8 mouse cellular contexts compared by ENCODE assay signal in the genomic region with DNA sequence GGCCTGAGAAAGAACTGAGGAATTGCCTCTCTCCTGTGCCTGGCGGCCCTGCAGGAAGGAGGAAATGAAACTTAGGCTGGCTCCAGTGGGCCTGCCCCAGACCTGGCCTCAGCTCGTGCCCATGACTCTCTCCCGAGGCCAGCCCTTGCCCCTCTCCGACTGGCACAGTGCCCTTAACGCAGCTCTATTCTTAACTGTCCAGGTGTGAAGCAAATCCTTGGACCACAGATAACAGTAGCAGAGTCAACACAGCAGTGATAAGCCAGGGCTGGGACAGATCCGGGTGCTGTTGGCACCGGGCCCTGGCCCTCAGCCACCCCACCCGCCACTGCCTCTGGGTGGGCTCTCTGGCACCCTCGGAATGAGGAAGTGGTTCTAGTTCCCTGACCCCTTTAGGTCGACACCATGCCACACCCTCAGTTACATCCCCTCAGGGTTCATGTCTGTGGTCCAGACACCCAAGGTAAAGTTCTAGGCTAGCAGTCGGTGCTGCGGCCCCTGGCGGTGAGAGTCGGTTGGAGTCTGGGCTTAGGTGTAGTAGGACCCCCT. TPM values are rescaled to one million over a fixed set of nuclear protein-coding genes. Genes with fewer than 3 reads are reported as not detected.
DNase-seq lines count a peak whose midpoint lies in the region; ATAC-seq and TF ChIP-seq lines count a peak whose summit lies in the region.

No protein-coding gene starts in this region.

- TF ChIP-seq CTCF in lung, postnatal 0 days (IDR thresholded peaks at IDR 0.05): peak; percentile 52

- H3K9ac ChIP-seq in embryonic facial prominence, embryonic 13.5 days: peak overlapping the region; percentile 36; the same call in 1 of the 2 replicates
- H3K9ac ChIP-seq in lung, postnatal 0 days (replicated peaks; ENCODE audit: low read depth): no peak overlapping the region

- H3K9me3 ChIP-seq in embryonic facial prominence, embryonic 13.5 days: no peaks in the 10 kb centered on the region
- H3K9me3 ChIP-seq in embryonic facial prominence, embryonic 10.5 days: no peaks in the 10 kb centered on the region
- H3K9me3 ChIP-seq in lung, postnatal 0 days (ENCODE audit: low read length): no peaks in the 10 kb centered on the region

- H3K27ac ChIP-seq in embryonic facial prominence, embryonic 13.5 days: no peak overlapping the region
- no peak overlapping the region for H3K27ac ChIP-seq in embryonic facial prominence, embryonic 10.5 days (replicated peaks)
- peak overlapping the region; percentile 88 for H3K27ac ChIP-seq in lung, postnatal 0 days (ENCODE audit: low read length)

- H3K27me3 ChIP-seq in embryonic facial prominence, embryonic 13.5 days: peaks cover 19% of the 10 kb centered on the region
- peaks cover 57% of the 10 kb centered on the region for H3K27me3 ChIP-seq in embryonic facial prominence, embryonic 10.5 days (replicated peaks; ENCODE audit: low read depth, poor library complexity, severe bottlenecking)
- H3K27me3 ChIP-seq in lung, postnatal 0 days (replicated peaks; ENCODE audit: insufficient read depth, low read length): no peaks in the 10 kb centered on the region

- no peak for TF ChIP-seq EP300 in lung, postnatal 0 days (IDR thresholded peaks at IDR 0.05)

- ATAC-seq in embryonic facial prominence, embryonic 13.5 days (ENCODE audit: insufficient number of reproducible peaks, insufficient read depth, low FRiP score, low TSS enrichment, low read depth): no peak
- peak; percentile 56 for ATAC-seq in lung, postnatal 0 days
- ATAC-seq in inflammation-experienced regulatory T-cells, adult 6 months: no peak

- peaks cover 42% of the 10 kb centered on the region for H3K36me3 ChIP-seq in embryonic facial prominence, embryonic 13.5 days
- H3K36me3 ChIP-seq in embryonic facial prominence, embryonic 10.5 days (replicated peaks): peaks cover 32% of the 10 kb centered on the region
- no peaks in the 10 kb centered on the region for H3K36me3 ChIP-seq in lung, postnatal 0 days (ENCODE audit: insufficient read depth, low read length)

- DNase-seq in embryonic facial prominence, embryonic 10.5 days (ENCODE audit: low spot score): no peak
- DNase-seq in spleen, postnatal 36 days (ENCODE audit: low spot score in 2 of 2): peak; percentile 68
- DNase-seq in spleen, postnatal 10 days (ENCODE audit: low spot score in 2 of 2): no peak
- peak; percentile 69 for DNase-seq in lung, postnatal 0 days (ENCODE audit: low spot score)
- no peak for DNase-seq in left cerebral cortex, adult 18-20 months (ENCODE audit: low spot score in 2 of 2)
- no peak for DNase-seq in cerebellum, postnatal 14 days

- H3K4me1 ChIP-seq in embryonic facial prominence, embryonic 13.5 days: peaks cover 5% of the 10 kb centered on the region
- peaks cover 29% of the 10 kb centered on the region for H3K4me1 ChIP-seq in embryonic facial prominence, embryonic 10.5 days
- peaks cover 7% of the 10 kb centered on the region for H3K4me1 ChIP-seq in lung, postnatal 0 days (ENCODE audit: insufficient read depth, low read depth, low read length)

- WGBS in embryonic facial prominence, embryonic 13.5 days: 80% methylated on average over 14 of the region's 14 CpGs
- WGBS in embryonic facial prominence, embryonic 10.5 days: 84% methylated on average over 14 of the region's 14 CpGs
- WGBS in lung, postnatal 0 days: 23% methylated on average over 14 of the region's 14 CpGs

- no peak overlapping the region for H3K4me3 ChIP-seq in embryonic facial prominence, embryonic 13.5 days
- no peak overlapping the region for H3K4me3 ChIP-seq in embryonic facial prominence, embryonic 10.5 days
- no peak overlapping the region for H3K4me3 ChIP-seq in lung, postnatal 0 days (ENCODE audit: low read depth, low read length)

- H3K4me2 ChIP-seq in embryonic facial prominence, embryonic 13.5 days: no peak overlapping the region
- H3K4me2 ChIP-seq in lung, postnatal 0 days (replicated peaks; ENCODE audit: low read depth, low read length): peak overlapping the region; percentile 69; the same call in 1 of the 2 replicates

RNA-seq across cellular contexts. Expression of a gene that starts 4.8 kb away (rescaled TPM):
- 1.5 and 1.6 TPM in 2 replicates for polyA plus RNA-seq in embryonic facial prominence, embryonic 13.5 days (2015; fragmentation: Nextera tagmentation; extraction: Ambion mirVana)
- polyA plus RNA-seq in embryonic facial prominence, embryonic 10.5 days (2016; fragmentation: Nextera tagmentation; extraction: Ambion mirVana): 0.15 and 0.81 TPM in 2 replicates
- 300 and 307 TPM in 2 replicates for polyA plus RNA-seq in lung, postnatal 0 days (2015; fragmentation: Nextera tagmentation; extraction: Ambion mirVana)
- 1 to 10 TPM; 1.6 to 2.5 (median 1.8) TPM for polyA plus RNA-seq in inflammation-experienced regulatory T-cells, adult 6 months (2017; shearing (Covaris generic))
- total RNA-seq in left cerebral cortex, adult 18-20 months (2021): under 1 TPM; 0.45 to 0.63 TPM

RNA-seq across cellular contexts. Expression of a gene that starts 6.7 kb away (rescaled TPM):
- polyA plus RNA-seq in embryonic facial prominence, embryonic 13.5 days (2015; fragmentation: Nextera tagmentation; extraction: Ambion mirVana): 182 and 212 TPM in 2 replicates
- polyA plus RNA-seq in embryonic facial prominence, embryonic 10.5 days (2016; fragmentation: Nextera tagmentation; extraction: Ambion mirVana): 248 and 258 TPM in 2 replicates
- polyA plus RNA-seq in lung, postnatal 0 days (2015; fragmentation: Nextera tagmentation; extraction: Ambion mirVana): 99.3 and 116 TPM in 2 replicates
- polyA plus RNA-seq in inflammation-experienced regulatory T-cells, adult 6 months (2017; shearing (Covaris generic)): 100 to 1,000 TPM in 1 of 3 experiments, 10 to 100 TPM in 2; 77.7 to 112 (median 94.3) TPM
- 10 to 100 TPM; 83.2 to 97.1 TPM for total RNA-seq in left cerebral cortex, adult 18-20 months (2021)

RNA-seq across cellular contexts. Expression of a gene that starts 12.1 kb away (rescaled TPM):
- 300 and 361 TPM in 2 replicates for polyA plus RNA-seq in embryonic facial prominence, embryonic 13.5 days (2015; fragmentation: Nextera tagmentation; extraction: Ambion mirVana)
- polyA plus RNA-seq in embryonic facial prominence, embryonic 10.5 days (2016; fragmentation: Nextera tagmentation; extraction: Ambion mirVana): 244 and 262 TPM in 2 replicates
- polyA plus RNA-seq in lung, postnatal 0 days (2015; fragmentation: Nextera tagmentation; extraction: Ambion mirVana): 282 and 309 TPM in 2 replicates
- polyA plus RNA-seq in inflammation-experienced regulatory T-cells, adult 6 months (2017; shearing (Covaris generic)): 100 to 1,000 TPM; 271 to 458 (median 303) TPM
- 10 to 100 TPM; 66.0 to 67.7 TPM for total RNA-seq in left cerebral cortex, adult 18-20 months (2021)

RNA-seq across cellular contexts. Expression of a gene that starts 12.5 kb away (rescaled TPM):
- polyA plus RNA-seq in embryonic facial prominence, embryonic 13.5 days (2015; fragmentation: Nextera tagmentation; extraction: Ambion mirVana): 7.0 and 9.7 TPM in 2 replicates
- polyA plus RNA-seq in embryonic facial prominence, embryonic 10.5 days (2016; fragmentation: Nextera tagmentation; extraction: Ambion mirVana): 4.0 and 4.7 TPM in 2 replicates
- polyA plus RNA-seq in lung, postnatal 0 days (2015; fragmentation: Nextera tagmentation; extraction: Ambion mirVana): 1.8 and 2.1 TPM in 2 replicates
- 1 to 10 TPM; 2.6 to 5.5 (median 3.4) TPM for polyA plus RNA-seq in inflammation-experienced regulatory T-cells, adult 6 months (2017; shearing (Covaris generic))
- total RNA-seq in left cerebral cortex, adult 18-20 months (2021): 10 to 100 TPM; 76.1 to 77.1 TPM

RNA-seq across cellular contexts. Expression of a gene that starts 18.7 kb away (rescaled TPM):
- polyA plus RNA-seq in embryonic facial prominence, embryonic 13.5 days (2015; fragmentation: Nextera tagmentation; extraction: Ambion mirVana): 42.0 and 48.1 TPM in 2 replicates
- polyA plus RNA-seq in embryonic facial prominence, embryonic 10.5 days (2016; fragmentation: Nextera tagmentation; extraction: Ambion mirVana): 42.0 and 43.3 TPM in 2 replicates
- 77.3 and 77.7 TPM in 2 replicates for polyA plus RNA-seq in lung, postnatal 0 days (2015; fragmentation: Nextera tagmentation; extraction: Ambion mirVana)
- 1 to 10 TPM in 2 of 3 experiments, under 1 TPM in 1; 0.48 to 3.3 (median 2.7) TPM for polyA plus RNA-seq in inflammation-experienced regulatory T-cells, adult 6 months (2017; shearing (Covaris generic))
- 10 to 100 TPM; 16.0 to 19.4 TPM for total RNA-seq in left cerebral cortex, adult 18-20 months (2021)

Comparison
In these comparisons a context has a peak if more than half of its experiments do, and no peak if none do; other contexts are left out.
1. DNase-seq: peak in spleen, postnatal 36 days (2 of 2) and lung, postnatal 0 days (single experiment); none in embryonic facial prominence, embryonic 10.5 days (single experiment), spleen, postnatal 10 days (0 of 2), left cerebral cortex, adult 18-20 months (0 of 2) and cerebellum, postnatal 14 days (0 of 2).
2. RNA of a gene that starts 4.8 kb away (polyA plus RNA-seq): 300 to 307 TPM in lung, postnatal 0 days; 1.6 to 2.5 TPM in inflammation-experienced regulatory T-cells, adult 6 months, 1.5 to 1.6 TPM in embryonic facial prominence, embryonic 13.5 days and 0.15 to 0.81 TPM in embryonic facial prominence, embryonic 10.5 days; every median in the first group is over 10 times any median in the second.